Mouse (Mus musculus): ENCODE measurements around the gene Prpf4. TPM values are rescaled to one million over a fixed set of nuclear protein-coding genes. Genes with fewer than 3 reads are reported as not detected.

Prpf4 gene
- polyA plus RNA-seq (2014; fragmentation: Nextera tagmentation; extraction: Ambion mirVana) = 34.9 and 35.7 TPM in 2 replicates

DNA sequence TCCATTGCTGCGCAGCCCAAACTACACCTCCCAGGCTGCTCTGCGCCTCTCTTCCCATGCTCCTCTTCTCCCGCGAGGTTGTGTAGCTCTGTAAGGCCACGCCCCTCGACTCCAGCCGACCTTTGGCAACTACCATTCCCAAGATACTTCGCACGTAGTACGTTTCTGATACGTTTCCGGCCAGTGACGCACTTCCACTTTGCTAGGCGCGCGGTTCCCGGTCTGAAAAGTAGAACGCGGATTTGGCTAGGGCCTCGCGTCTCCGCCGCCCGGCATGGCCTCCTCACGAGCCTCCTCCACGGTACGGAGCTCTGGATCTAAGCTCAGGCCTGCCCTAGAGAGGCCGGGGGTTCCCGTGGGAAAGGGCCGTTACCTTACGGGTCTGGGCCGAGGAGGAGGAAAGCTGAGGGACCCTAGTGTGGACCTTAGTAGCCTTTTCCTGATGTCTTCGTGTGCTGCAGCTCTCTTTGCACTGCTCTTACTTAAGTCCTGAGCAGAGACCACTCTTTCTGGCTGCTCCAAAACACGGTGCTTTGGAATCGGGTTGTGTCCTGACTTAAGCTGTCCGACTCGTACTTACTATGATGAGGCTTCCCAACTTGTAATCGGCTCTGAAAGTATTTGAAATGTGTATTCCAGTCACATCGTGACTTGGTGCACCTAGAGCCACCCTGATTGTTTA lies at the start of gene Prpf4, which contains the start of gene Cdc26:
Gene Prpf4 (plus strand): TSS at position 197 of the 682 bp plus-strand sequence.
Gene Cdc26 (minus strand): TSS at position 42 of the 682 bp plus-strand sequence.
- peaks cover 4% of the 10 kb centered on the region; the same call in 1 of the 2 replicates for H3K36me3 ChIP-seq (ENCODE audit: control insufficient read depth, insufficient read depth, low read length)
- ATAC-seq (replicated peaks; ENCODE audit: low FRiP score) (peak; percentile 99), DNase-seq (ENCODE audit: low spot score) (peak; percentile 97)
- H3K4me2 ChIP-seq (ENCODE audit: low read depth, low read length, severe bottlenecking) = peak within 1 kb of the TSS; percentile 74
- peaks cover 5% of the 10 kb centered on the region for H3K4me1 ChIP-seq (replicated peaks; ENCODE audit: control insufficient read depth, insufficient read depth, low read length)
- peak within 1 kb of the TSS; percentile 55 for H3K27ac ChIP-seq (ENCODE audit: low read depth, low read length)
- WGBS = under 1% methylated on average over 39 of the region's 39 CpGs
- H3K27me3 ChIP-seq (ENCODE audit: control insufficient read depth, insufficient read depth, low read length) = no peaks in the 10 kb centered on the region
- peak within 1 kb of the TSS; percentile 75 for H3K4me3 ChIP-seq (ENCODE audit: low read depth, low read length)
- H3K9me3 ChIP-seq (ENCODE audit: control insufficient read depth, low read length) = no peaks in the 10 kb centered on the region
- peak within 1 kb of the TSS; percentile 88 for H3K9ac ChIP-seq (ENCODE audit: low read length)

DNA sequence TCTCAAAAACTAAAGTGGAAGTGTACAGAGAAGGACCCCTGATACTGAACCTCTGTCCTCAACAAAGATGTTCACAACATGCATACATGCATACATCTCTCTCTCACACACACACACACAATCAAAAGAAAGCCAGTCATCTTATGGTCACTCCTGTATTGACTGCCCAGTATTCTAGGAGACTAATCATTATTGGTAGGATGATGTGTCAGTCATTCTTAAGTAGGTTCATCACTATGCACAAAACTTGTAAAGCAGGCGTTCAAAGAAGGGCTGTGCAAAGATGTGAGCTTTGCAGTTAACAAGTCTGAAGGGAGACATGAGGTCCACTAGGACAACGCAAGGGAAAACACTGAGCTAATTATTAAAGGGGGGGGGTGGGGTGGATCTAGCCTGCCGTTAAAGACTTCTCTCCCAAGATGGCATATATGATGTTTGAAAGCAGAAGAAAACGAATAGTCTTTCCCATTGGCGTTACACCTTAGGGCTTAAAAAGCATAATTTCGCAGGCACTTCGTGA lies 49.3 kb upstream of the Prpf4 start:
- no peaks in the 10 kb centered on the region for H3K9me3 ChIP-seq (ENCODE audit: control insufficient read depth, low read length)
- no peak for ATAC-seq (replicated peaks; ENCODE audit: low FRiP score)
- H3K4me3 ChIP-seq (ENCODE audit: low read depth, low read length) = peak overlapping the region; percentile 70
- no peak for DNase-seq (ENCODE audit: low spot score)
- no peak overlapping the region for H3K27ac ChIP-seq (ENCODE audit: low read depth, low read length)
- peak overlapping the region; percentile 46 for H3K4me2 ChIP-seq (ENCODE audit: low read depth, low read length, severe bottlenecking)
- H3K36me3 ChIP-seq (ENCODE audit: control insufficient read depth, insufficient read depth, low read length) = no peaks in the 10 kb centered on the region
- 0 out of 2 replicates have a peak, but pooled peaks cover 2% of the 10 kb centered on the region for H3K4me1 ChIP-seq (replicated peaks; ENCODE audit: control insufficient read depth, insufficient read depth, low read length)
- no peaks in the 10 kb centered on the region for H3K27me3 ChIP-seq (ENCODE audit: control insufficient read depth, insufficient read depth, low read length)
- H3K9ac ChIP-seq (ENCODE audit: low read length) = peak overlapping the region; percentile 69
- WGBS = 60% methylated on average over 7 of the region's 7 CpGs

DNA sequence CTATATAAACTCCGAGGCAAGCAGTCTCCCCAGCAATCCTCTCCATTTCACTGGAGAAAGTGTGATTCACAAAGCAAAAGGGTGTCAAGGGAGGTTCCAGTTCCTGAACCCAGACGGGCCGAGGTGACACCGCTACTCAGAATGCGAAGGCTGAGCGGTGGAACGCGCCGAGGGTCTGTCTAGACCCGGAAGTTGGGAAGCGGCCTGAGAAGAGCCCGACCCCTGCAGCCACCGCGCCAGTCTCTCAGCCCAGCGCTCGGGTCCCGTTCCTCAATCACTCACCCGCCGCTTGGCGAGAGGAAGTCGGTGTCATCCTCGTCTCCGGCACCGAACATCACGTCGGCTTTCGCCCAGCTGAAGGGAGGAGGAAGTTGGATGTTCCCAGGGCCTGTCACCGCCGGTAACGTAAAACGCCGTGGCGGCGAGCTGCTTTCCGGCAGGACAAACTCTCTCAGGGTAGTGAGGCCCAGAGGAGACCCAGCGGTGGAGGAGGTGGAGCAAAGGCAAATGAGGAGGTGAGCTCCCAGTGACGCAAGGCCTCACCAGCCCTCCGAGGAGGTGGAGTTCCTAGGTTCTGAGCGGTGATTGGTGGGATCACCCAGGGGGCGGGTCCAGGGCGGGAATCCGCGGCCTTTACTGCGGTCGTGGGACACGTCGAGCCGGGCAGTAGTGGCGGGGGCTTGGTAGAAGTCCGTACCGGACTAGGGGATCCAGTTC lies 48.4 kb upstream of the Prpf4 start, which contains the start of the genes Fkbp15 and Slc31a1:
Gene Fkbp15 (minus strand): TSS at position 461 of the 717 bp plus-strand sequence.
Gene Slc31a1 (plus strand): TSS at position 640 of the 717 bp plus-strand sequence.
- H3K4me1 ChIP-seq (replicated peaks; ENCODE audit: control insufficient read depth, insufficient read depth, low read length) = 0 out of 2 replicates have a peak, but pooled peaks cover 2% of the 10 kb centered on the region
- no peaks in the 10 kb centered on the region for H3K27me3 ChIP-seq (ENCODE audit: control insufficient read depth, insufficient read depth, low read length)
- ATAC-seq (replicated peaks; ENCODE audit: low FRiP score) (peak; percentile 100), DNase-seq (ENCODE audit: low spot score) (peak; percentile 99)
- peak within 1 kb of the TSS; percentile 60 for H3K4me2 ChIP-seq (ENCODE audit: low read depth, low read length, severe bottlenecking)
- under 1% methylated on average over 51 of the region's 51 CpGs for WGBS
- no peaks in the 10 kb centered on the region for H3K36me3 ChIP-seq (ENCODE audit: control insufficient read depth, insufficient read depth, low read length)
- peak within 1 kb of the TSS; percentile 70 for H3K4me3 ChIP-seq (ENCODE audit: low read depth, low read length)
- H3K27ac ChIP-seq (ENCODE audit: low read depth, low read length) = peak within 1 kb of the TSS; percentile 41; the same call in 1 of the 2 replicates
- no peaks in the 10 kb centered on the region for H3K9me3 ChIP-seq (ENCODE audit: control insufficient read depth, low read length)
- peak within 1 kb of the TSS; percentile 69 for H3K9ac ChIP-seq (ENCODE audit: low read length)

DNA sequence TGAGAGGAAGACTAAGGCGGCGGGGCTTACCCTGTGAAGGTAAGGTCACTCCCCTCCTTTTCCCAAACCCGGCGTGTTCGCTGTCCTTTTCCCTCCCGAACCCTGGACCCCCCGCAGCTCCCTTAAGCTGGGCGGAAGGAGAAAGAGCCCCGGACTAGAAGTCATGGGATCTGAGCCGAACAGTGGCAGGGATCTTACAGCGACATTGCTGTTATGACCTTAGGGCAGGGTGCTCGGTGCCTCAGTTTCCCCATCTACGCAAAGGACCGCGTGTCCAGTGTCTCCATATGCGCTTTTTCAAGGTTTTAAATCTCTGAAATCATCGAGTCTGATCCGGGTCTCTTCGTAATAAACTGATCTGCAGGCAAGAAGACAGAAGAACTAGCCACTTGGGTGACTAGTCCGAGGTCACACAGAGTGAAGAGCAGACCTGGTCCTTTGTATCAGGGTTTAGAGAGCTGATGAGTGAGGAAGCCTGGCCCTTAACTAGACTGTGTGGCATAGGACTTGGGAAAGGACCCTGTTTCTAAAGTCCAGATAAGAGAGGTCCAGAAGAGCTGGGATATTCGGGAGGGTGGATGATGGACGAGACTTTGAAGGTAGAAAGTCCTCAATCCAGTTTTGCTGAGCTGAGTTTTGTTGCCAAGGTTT lies 47.7 kb upstream of the Prpf4 start:
- H3K4me1 ChIP-seq (replicated peaks; ENCODE audit: control insufficient read depth, insufficient read depth, low read length) = 0 out of 2 replicates have a peak, but pooled peaks cover 2% of the 10 kb centered on the region
- H3K27ac ChIP-seq (ENCODE audit: low read depth, low read length) = no peak overlapping the region
- H3K27me3 ChIP-seq (ENCODE audit: control insufficient read depth, insufficient read depth, low read length) = no peaks in the 10 kb centered on the region
- no peaks in the 10 kb centered on the region for H3K36me3 ChIP-seq (ENCODE audit: control insufficient read depth, insufficient read depth, low read length)
- no peaks in the 10 kb centered on the region for H3K9me3 ChIP-seq (ENCODE audit: control insufficient read depth, low read length)
- ATAC-seq (replicated peaks; ENCODE audit: low FRiP score) = peak; percentile 13; the same call in 1 of the 2 replicates
- DNase-seq (ENCODE audit: low spot score) = no peak
- under 1% methylated on average over 22 of the region's 22 CpGs for WGBS
- peak overlapping the region; percentile 60 for H3K4me2 ChIP-seq (ENCODE audit: low read depth, low read length, severe bottlenecking)
- H3K9ac ChIP-seq (ENCODE audit: low read length) = peak overlapping the region; percentile 69
- peak overlapping the region; percentile 70 for H3K4me3 ChIP-seq (ENCODE audit: low read depth, low read length)

DNA sequence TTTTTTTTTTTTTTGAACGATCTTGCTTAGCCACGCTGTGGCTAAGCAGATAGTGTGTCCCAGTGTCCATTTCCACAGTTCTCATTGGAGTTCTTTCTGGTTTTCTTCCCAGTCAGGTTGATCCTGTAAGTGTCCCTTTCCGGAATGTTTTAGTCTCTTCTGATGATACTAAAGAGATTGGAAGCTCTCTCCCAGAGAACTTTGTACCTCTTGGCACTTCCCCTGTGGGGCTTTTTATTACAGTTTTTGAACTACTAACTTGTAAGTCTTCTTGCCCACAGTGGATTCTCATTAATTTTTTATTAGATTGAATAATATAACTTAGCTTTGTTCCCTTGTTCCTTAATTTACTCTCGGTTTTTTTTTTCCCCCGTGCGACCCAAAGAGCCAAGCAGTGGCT lies 47.0 kb upstream of the Prpf4 start:
- DNase-seq (ENCODE audit: low spot score) (no peak), ATAC-seq (replicated peaks; ENCODE audit: low FRiP score) (no peak)
- H3K27me3 ChIP-seq (ENCODE audit: control insufficient read depth, insufficient read depth, low read length) = no peaks in the 10 kb centered on the region
- peak overlapping the region; percentile 60 for H3K4me2 ChIP-seq (ENCODE audit: low read depth, low read length, severe bottlenecking)
- H3K4me1 ChIP-seq (replicated peaks; ENCODE audit: control insufficient read depth, insufficient read depth, low read length) = 0 out of 2 replicates have a peak, but pooled peaks cover 2% of the 10 kb centered on the region
- peak overlapping the region; percentile 1; the same call in 1 of the 2 replicates for H3K9ac ChIP-seq (ENCODE audit: low read length)
- peak overlapping the region; percentile 70 for H3K4me3 ChIP-seq (ENCODE audit: low read depth, low read length)
- no peaks in the 10 kb centered on the region for H3K36me3 ChIP-seq (ENCODE audit: control insufficient read depth, insufficient read depth, low read length)
- no peak overlapping the region for H3K27ac ChIP-seq (ENCODE audit: low read depth, low read length)
- no peaks in the 10 kb centered on the region for H3K9me3 ChIP-seq (ENCODE audit: control insufficient read depth, low read length)
- whole genome bisulfite sequencing = 61% methylated on average over 6 of the region's 6 CpGs

DNA sequence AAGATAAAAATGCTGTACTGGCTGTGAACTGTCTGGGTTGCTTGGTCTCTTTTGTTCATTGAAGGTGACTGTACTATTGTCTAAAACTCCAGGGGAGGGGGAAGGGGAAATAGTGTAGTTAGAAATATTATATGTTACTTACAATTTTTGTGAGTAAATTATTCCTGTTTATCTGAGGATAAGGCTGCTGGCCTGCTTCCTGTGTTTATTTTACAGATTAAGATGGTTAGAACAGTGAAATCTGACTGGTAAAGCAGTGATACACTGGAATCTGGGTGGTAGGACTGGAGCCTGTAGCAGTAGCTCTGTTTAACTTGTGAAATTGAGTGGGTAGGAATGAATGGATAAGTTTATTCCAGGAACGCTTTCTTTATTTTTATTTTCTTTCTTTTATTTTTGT lies 46.6 kb upstream of the Prpf4 start:
- Histone ChIP-seq H3K27ac (ENCODE audit: low read depth, low read length) (no peak overlapping the region), H3K4me2 (ENCODE audit: low read depth, low read length, severe bottlenecking) (peak overlapping the region; percentile 60; the same call in 1 of the 2 replicates)
- no peak for ATAC-seq (replicated peaks; ENCODE audit: low FRiP score)

DNA sequence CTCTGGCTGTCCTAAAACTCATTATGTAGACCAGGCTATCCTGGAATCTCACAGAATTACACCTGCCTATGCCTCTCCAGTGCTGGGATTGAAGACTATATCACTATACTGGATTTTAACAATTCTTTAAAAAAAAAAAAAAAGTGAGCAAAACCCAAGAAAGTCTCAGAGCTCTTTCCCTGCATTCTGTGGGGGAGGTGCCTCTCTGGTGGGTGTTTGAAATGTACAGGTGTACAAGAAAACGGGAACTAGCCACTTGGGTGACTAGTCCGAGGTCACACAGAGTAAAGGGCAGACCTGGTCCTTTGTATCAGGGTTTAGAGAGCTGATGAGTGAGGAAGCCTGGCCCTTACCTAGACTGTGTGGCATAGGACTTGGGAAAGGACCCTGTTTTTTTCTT lies 46.2 kb upstream of the Prpf4 start:
- H3K36me3 ChIP-seq (ENCODE audit: control insufficient read depth, insufficient read depth, low read length) = no peaks in the 10 kb centered on the region
- H3K27me3 ChIP-seq (ENCODE audit: control insufficient read depth, insufficient read depth, low read length) = no peaks in the 10 kb centered on the region
- DNase-seq (ENCODE audit: low spot score) (no peak), ATAC-seq (replicated peaks; ENCODE audit: low FRiP score) (no peak)
- 0 out of 2 replicates have a peak, but pooled peaks cover 2% of the 10 kb centered on the region for H3K4me1 ChIP-seq (replicated peaks; ENCODE audit: control insufficient read depth, insufficient read depth, low read length)
- H3K4me2 ChIP-seq (ENCODE audit: low read depth, low read length, severe bottlenecking) = no peak overlapping the region
- 92% methylated on average over 2 of the region's 2 CpGs for WGBS
- H3K4me3 ChIP-seq (ENCODE audit: low read depth, low read length) = no peak overlapping the region
- H3K9me3 ChIP-seq (ENCODE audit: control insufficient read depth, low read length) = no peaks in the 10 kb centered on the region
- H3K9ac ChIP-seq (ENCODE audit: low read length) = no peak overlapping the region
- no peak overlapping the region for H3K27ac ChIP-seq (ENCODE audit: low read depth, low read length)

More for the DNA sequence above, 46.6 kb upstream of the Prpf4 start:
- peak overlapping the region; percentile 1; the same call in 1 of the 2 replicates for H3K9ac ChIP-seq (ENCODE audit: low read length)
- 0 out of 2 replicates have a peak, but pooled peaks cover 2% of the 10 kb centered on the region for H3K4me1 ChIP-seq (replicated peaks; ENCODE audit: control insufficient read depth, insufficient read depth, low read length)
- no peaks in the 10 kb centered on the region for H3K27me3 ChIP-seq (ENCODE audit: control insufficient read depth, insufficient read depth, low read length)
- no peaks in the 10 kb centered on the region for H3K36me3 ChIP-seq (ENCODE audit: control insufficient read depth, insufficient read depth, low read length)
- H3K9me3 ChIP-seq (ENCODE audit: control insufficient read depth, low read length) = no peaks in the 10 kb centered on the region
- peak overlapping the region; percentile 70; the same call in 1 of the 2 replicates for H3K4me3 ChIP-seq (ENCODE audit: low read depth, low read length)
- WGBS = 94% methylated on average over 1 of the region's 1 CpGs
- DNase-seq (ENCODE audit: low spot score) = no peak

DNA sequence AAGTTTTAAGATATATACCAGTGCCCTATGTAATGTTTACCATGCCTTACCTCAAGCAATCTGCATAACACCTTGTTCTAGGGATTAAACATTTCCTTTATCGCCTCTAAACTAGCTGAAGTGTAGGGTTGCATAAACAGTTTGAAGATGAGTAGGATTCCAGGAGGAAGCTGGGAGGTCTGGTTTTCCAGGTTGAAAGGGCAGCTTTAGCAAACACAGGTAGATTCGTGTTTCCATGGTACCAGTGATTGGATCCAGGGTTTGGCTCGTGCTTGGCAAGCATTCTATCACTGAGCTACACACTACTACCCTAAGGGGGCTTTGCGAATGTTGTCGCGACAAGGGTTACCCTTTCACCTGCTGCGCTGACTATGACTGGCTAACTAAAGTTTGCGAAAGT lies 44.3 kb upstream of the Prpf4 start:
- Histone ChIP-seq H3K9ac (ENCODE audit: low read length) (no peak overlapping the region), H3K4me3 (ENCODE audit: low read depth, low read length) (no peak overlapping the region), H3K4me2 (ENCODE audit: low read depth, low read length, severe bottlenecking) (no peak overlapping the region), H3K36me3 (ENCODE audit: control insufficient read depth, insufficient read depth, low read length) (no peaks in the 10 kb centered on the region), H3K27ac (ENCODE audit: low read depth, low read length) (no peak overlapping the region), H3K9me3 (ENCODE audit: control insufficient read depth, low read length) (no peaks in the 10 kb centered on the region), H3K4me1 (replicated peaks; ENCODE audit: control insufficient read depth, insufficient read depth, low read length) (0 out of 2 replicates have a peak, but pooled peaks cover 2% of the 10 kb centered on the region), H3K27me3 (ENCODE audit: control insufficient read depth, insufficient read depth, low read length) (no peaks in the 10 kb centered on the region)
- WGBS = 91% methylated on average over 8 of the region's 8 CpGs
- no peak for DNase-seq (ENCODE audit: low spot score)
- no peak for ATAC-seq (replicated peaks; ENCODE audit: low FRiP score)
